In the genomic region with DNA sequence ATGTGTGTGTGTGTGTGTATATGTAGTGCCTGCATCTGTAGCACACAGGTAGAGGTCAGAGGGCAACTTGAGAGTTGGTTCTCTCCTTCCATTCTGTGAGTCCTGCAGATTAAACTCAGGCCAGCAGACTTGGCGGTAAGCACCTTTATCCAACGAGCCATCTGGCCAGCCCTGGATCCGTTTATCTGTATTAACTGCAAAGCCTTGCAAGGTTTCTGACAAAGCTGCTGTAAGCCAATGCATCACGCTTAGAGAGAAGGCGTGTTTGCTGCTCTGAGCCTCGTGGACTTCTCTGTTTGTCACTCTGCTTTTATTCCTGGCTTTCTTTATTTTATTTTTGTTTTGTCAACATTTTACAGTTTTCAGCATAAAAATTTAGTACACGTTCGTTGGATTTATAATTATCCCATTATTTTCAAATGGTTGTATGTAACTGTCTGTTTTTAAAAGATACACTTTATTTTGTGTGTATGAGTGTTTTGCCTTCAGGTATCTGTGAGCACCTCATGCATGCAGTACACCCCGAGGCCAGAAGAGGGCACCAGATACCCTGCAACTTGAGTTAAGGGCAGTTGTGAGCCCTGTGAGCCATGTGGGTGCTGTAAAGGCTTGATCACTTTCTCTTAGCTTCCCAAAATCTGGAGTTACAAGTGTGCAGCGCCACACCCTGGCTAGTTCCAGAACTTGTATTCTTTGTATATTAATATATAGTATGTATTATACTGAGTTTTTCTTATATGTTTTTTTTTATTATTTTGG, we compare ENCODE assay signal across 9 mouse cellular contexts. TPM values are rescaled to one million over a fixed set of nuclear protein-coding genes. Genes with fewer than 3 reads are reported as not detected.
DNase-seq lines count a peak whose midpoint lies in the region; ATAC-seq and TF ChIP-seq lines count a peak whose summit lies in the region.
"Had no signal": no experiment of that assay in that cellular context is flagged by ENCODE, and none has a peak within 500 bp of the region (broad histone marks: within the 10 kb centered on the region; RNA-seq: fewer than 3 reads in every experiment).

No protein-coding gene starts in this region.

- 26% methylated on average over 10 of the region's 10 CpGs for WGBS in cerebellum, adult 2 months
- WGBS in forebrain, postnatal 0 days = 49% methylated on average over 10 of the region's 10 CpGs
- WGBS in hindbrain, embryonic 16.5 days = 56% methylated on average over 10 of the region's 10 CpGs

- no peak overlapping the region for H3K4me3 ChIP-seq in cerebellum, adult 2 months (replicated peaks; ENCODE audit: insufficient read depth, low read depth, low read length)
- no peak overlapping the region for H3K4me3 ChIP-seq in forebrain, postnatal 0 days (ENCODE audit: low read depth, low read length)
- H3K4me3 ChIP-seq in hindbrain, embryonic 16.5 days (ENCODE audit: low read length) = no peak overlapping the region
- H3K4me3 ChIP-seq: neural tube, embryonic 12.5 days had no signal

- H3K27me3 ChIP-seq in Patski = no peaks in the 10 kb centered on the region
- H3K27me3 ChIP-seq in cerebellum, adult 2 months (ENCODE audit: control insufficient read depth, insufficient read depth, low read length) = no peaks in the 10 kb centered on the region
- H3K27me3 ChIP-seq in forebrain, postnatal 0 days (ENCODE audit: insufficient read depth, low read length) = no peaks in the 10 kb centered on the region
- H3K27me3 ChIP-seq in hindbrain, embryonic 16.5 days (replicated peaks; ENCODE audit: control insufficient read depth, insufficient read depth, low read length) = no peaks in the 10 kb centered on the region
- H3K27me3 ChIP-seq: neural tube, embryonic 12.5 days had no signal

- POLR2A ChIA-PET in Patski (lab: Charles Lee) = no interaction called here

- DNase-seq in Patski (ENCODE audit: low read depth, low spot score) = peak; percentile 62
- peak; percentile 81 to 86 for DNase-seq in cerebellum, adult 2 months
- DNase-seq in forebrain, postnatal 0 days = peak; percentile 88
- DNase-seq in left cerebral cortex, adult 18-20 months (ENCODE audit: low spot score in 2 of 2) = peak; percentile 88 to 93
- peak; percentile 88 to 92 for DNase-seq in lung, postnatal 4 days
- peak; percentile 93 for DNase-seq in right cerebral cortex, adult 2 months (ENCODE audit: low spot score in 2 of 2)
- peak; percentile 62 for DNase-seq in urinary bladder, adult 2 months (ENCODE audit: low spot score)

- TF ChIP-seq POLR2A in cerebellum, adult 2 months (IDR thresholded peaks at IDR 0.05; ENCODE audit: borderline replicate concordance, insufficient read depth, low read length) = no peak

- no peak overlapping the region for H3K4me2 ChIP-seq in forebrain, postnatal 0 days (ENCODE audit: low read depth)
- H3K4me2 ChIP-seq in hindbrain, embryonic 16.5 days (ENCODE audit: low read length) = no peak overlapping the region
- H3K4me2 ChIP-seq: neural tube, embryonic 12.5 days had no signal

- H3K9ac ChIP-seq in forebrain, postnatal 0 days = no peak overlapping the region
- H3K9ac ChIP-seq in hindbrain, embryonic 16.5 days (ENCODE audit: low read depth, low read length) = no peak overlapping the region
- H3K9ac ChIP-seq: neural tube, embryonic 12.5 days had no signal

- CTCF ChIA-PET in Patski (lab: Charles Lee) = interaction anchor here (1.1 to 1.6 kb wide), 3 partner anchors 12 to 57 kb away, joined by 3 to 4 read pairs (median 4); no protein-coding TSS in a partner anchor

- TF ChIP-seq CTCF in Patski (IDR thresholded peaks at IDR 0.05) = peak; percentile 98
- TF ChIP-seq CTCF in cerebellum, adult 2 months (IDR thresholded peaks at IDR 0.05; ENCODE audit: borderline replicate concordance, insufficient read depth, low read depth, low read length) = peak; percentile 90
- TF ChIP-seq CTCF in forebrain, postnatal 0 days (IDR thresholded peaks at IDR 0.05; ENCODE audit: low read depth) = peak; percentile 90

- peak; percentile 80 for ATAC-seq in Patski
- peak; percentile 94 for ATAC-seq in forebrain, postnatal 0 days
- ATAC-seq in hindbrain, embryonic 16.5 days = peak; percentile 72; the same call in 1 of the 2 replicates

- H3K36me3 ChIP-seq in forebrain, postnatal 0 days (ENCODE audit: insufficient read depth) = peaks cover 78% of the 10 kb centered on the region
- H3K36me3 ChIP-seq in hindbrain, embryonic 16.5 days (ENCODE audit: control insufficient read depth, insufficient read depth, low read length) = peaks cover 47% of the 10 kb centered on the region

- H3K27ac ChIP-seq in cerebellum, adult 2 months (ENCODE audit: insufficient read depth, low read length) = no peak overlapping the region
- H3K27ac ChIP-seq in forebrain, postnatal 0 days (ENCODE audit: low read depth, low read length) = no peak overlapping the region
- no peak overlapping the region for H3K27ac ChIP-seq in hindbrain, embryonic 16.5 days (ENCODE audit: low read depth, low read length)
- H3K27ac ChIP-seq: neural tube, embryonic 12.5 days had no signal

- H3K9me3 ChIP-seq in forebrain, postnatal 0 days (ENCODE audit: low read length) = no peaks in the 10 kb centered on the region
- H3K9me3 ChIP-seq in hindbrain, embryonic 16.5 days (ENCODE audit: control insufficient read depth, low read length) = no peaks in the 10 kb centered on the region
- H3K9me3 ChIP-seq: neural tube, embryonic 12.5 days had no signal

- H3K4me1 ChIP-seq in cerebellum, adult 2 months (ENCODE audit: control insufficient read depth, insufficient read depth, low read length) = no peaks in the 10 kb centered on the region
- H3K4me1 ChIP-seq in forebrain, postnatal 0 days (ENCODE audit: insufficient read depth) = no peaks in the 10 kb centered on the region
- H3K4me1 ChIP-seq in hindbrain, embryonic 16.5 days (ENCODE audit: control insufficient read depth, insufficient read depth, low read depth, low read length) = no peaks in the 10 kb centered on the region
- H3K4me1 ChIP-seq: neural tube, embryonic 12.5 days had no signal

- in situ Hi-C loops in Patski (cut with MboI; ENCODE audit: low pct_unique_long_range_greater_than_20kb) = loop anchor here (25.0 kb wide), 1 partner anchor 1395 kb away; a partner anchor contains a TSS

RNA-seq across cellular contexts. Expression of a gene that starts 17.2 kb away (rescaled TPM):
- polyA plus RNA-seq in Patski (2021) = 134 TPM
- 208 and 209 TPM in 2 replicates for polyA plus RNA-seq in cerebellum, adult 2 months (2012; rRNA removed)
- 74.1 and 80.5 TPM in 2 replicates for total RNA-seq in forebrain, postnatal 0 days (2014; rRNA removed)
- 72.6 and 86.1 TPM in 2 replicates for polyA plus RNA-seq in forebrain, postnatal 0 days (2015; fragmentation: Nextera tagmentation; extraction: Ambion mirVana)
- 94.3 and 95.4 TPM in 2 replicates for polyA plus RNA-seq in hindbrain, embryonic 16.5 days (2015; fragmentation: Nextera tagmentation; extraction: Ambion mirVana)
- total RNA-seq in left cerebral cortex, adult 18-20 months (2021) = 100 to 1,000 TPM; 269 to 306 TPM
- polyA plus RNA-seq in urinary bladder, adult 2 months (2012; rRNA removed) = 120 and 125 TPM in 2 replicates

RNA-seq across cellular contexts. Expression of a gene that starts 24.1 kb away (rescaled TPM):
- polyA plus RNA-seq in Patski (2021) = 107 TPM
- polyA plus RNA-seq in cerebellum, adult 2 months (2012; rRNA removed) = 230 and 261 TPM in 2 replicates
- 244 and 334 TPM in 2 replicates for total RNA-seq in forebrain, postnatal 0 days (2014; rRNA removed)
- 81.9 and 100 TPM in 2 replicates for polyA plus RNA-seq in forebrain, postnatal 0 days (2015; fragmentation: Nextera tagmentation; extraction: Ambion mirVana)
- 102 and 130 TPM in 2 replicates for polyA plus RNA-seq in hindbrain, embryonic 16.5 days (2015; fragmentation: Nextera tagmentation; extraction: Ambion mirVana)
- 100 to 1,000 TPM; 244 to 245 TPM for total RNA-seq in left cerebral cortex, adult 18-20 months (2021)
- polyA plus RNA-seq in urinary bladder, adult 2 months (2012; rRNA removed) = 90.5 and 98.5 TPM in 2 replicates
